Mouse (Mus musculus) midbrain, embryonic 16.5 days (tissue): ENCODE data around the gene Prrg2. TPM values are rescaled to one million over a fixed set of nuclear protein-coding genes. Genes with fewer than 3 reads are reported as not detected.

Experiments used
- ATAC-seq: fragments of 200-750 bp; cut with Nextera tagmentation; 2 replicates; pipeline ENCODE4 v1.8.0; 2017; ENCODE audit warnings: moderate TSS enrichment
- H3K27ac ChIP-seq: fragments of 300-500 bp; sonication (generic); 2 replicates; pipeline ENCODE4 v1.5.1; 2014; ENCODE audit warnings: mild to moderate bottlenecking, low read length, mixed read lengths
- H3K27me3 ChIP-seq: fragments of 300-500 bp; sonication (generic); 2 replicates; pipeline ENCODE4 v1.6.1; 2014; ENCODE audit warnings: low read depth, low read length, mixed read lengths; ENCODE audit not compliant: control insufficient read depth, insufficient read depth
- H3K36me3 ChIP-seq: fragments of 300-500 bp; sonication (generic); 2 replicates; pipeline ENCODE4 v1.6.1; 2014; ENCODE audit warnings: mild to moderate bottlenecking, low read length, moderate library complexity, mixed read lengths; ENCODE audit not compliant: control insufficient read depth, insufficient read depth
- H3K4me1 ChIP-seq: fragments of 300-500 bp; sonication (generic); 2 replicates; pipeline ENCODE4 v1.6.1; 2014; ENCODE audit warnings: mild to moderate bottlenecking, low read length, mixed read lengths; ENCODE audit not compliant: control insufficient read depth, insufficient read depth
- H3K4me2 ChIP-seq: fragments of 300-500 bp; sonication (generic); 2 replicates; pipeline ENCODE4 v1.6.1; 2014; ENCODE audit warnings: mild to moderate bottlenecking, low read length, mixed read lengths
- H3K4me3 ChIP-seq: fragments of 300-500 bp; sonication (generic); 2 replicates; pipeline ENCODE4 v1.5.1; 2014; ENCODE audit warnings: low read depth, mild to moderate bottlenecking, low read length, moderate library complexity, mixed read lengths
- H3K9ac ChIP-seq: fragments of 300-500 bp; sonication (generic); 2 replicates; pipeline ENCODE4 v1.6.1; 2014; ENCODE audit warnings: low read depth, low read length, mixed read lengths
- H3K9me3 ChIP-seq: fragments of 300-500 bp; sonication (generic); replicated peaks from 2 replicates; pipeline ENCODE4 v1.6.1; 2014; ENCODE audit warnings: mild to moderate bottlenecking, low read length, mixed read lengths; ENCODE audit not compliant: control insufficient read depth, poor library complexity, severe bottlenecking
- WGBS: fragments of 180-500 bp; shearing (Covaris S2); extraction: QIAGEN DNeasy Blood & Tissue Kit; methylation state at CpG from one replicate; pipeline ENCODE4 v1.1.7; 2014; 5-methylcytosine and 5-hydroxymethylcytosine counted together
- polyA plus RNA-seq: library from polyadenylated mRNA; unstranded; fragments of >200 nt; fragmentation: Nextera tagmentation; extraction: Ambion mirVana; gene quantifications from 2 replicates; pipeline ENCODE4 v1.2.1, GENCODE M21; 2015

Gene Prrg2
- polyA plus RNA-seq, 1 experiment from 2014 or later = 13.6 TPM

DNA sequence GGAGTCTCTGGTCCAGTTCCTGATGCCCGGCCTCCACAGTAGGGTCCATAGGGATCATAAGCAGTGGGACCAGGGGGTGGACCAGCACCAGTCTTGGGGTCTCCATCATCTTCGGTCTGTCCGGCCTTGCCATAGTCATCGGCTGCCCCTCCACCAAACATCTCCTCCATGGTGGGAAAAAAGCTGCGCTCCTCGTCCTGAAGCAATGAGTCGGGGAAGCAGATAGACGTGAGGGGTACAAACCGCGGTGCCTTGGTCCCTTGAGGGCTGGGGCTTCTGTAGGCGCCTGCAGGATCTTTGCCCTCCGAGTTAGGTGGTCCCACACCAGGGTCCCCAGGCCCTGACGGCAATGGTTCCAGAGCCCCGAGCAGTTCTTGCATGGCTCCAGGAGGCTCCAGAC lies 15.0 kb downstream of the Prrg2 start:
- peaks cover 62% of the 10 kb centered on the region for H3K36me3 ChIP-seq
- no peak for ATAC-seq
- no peak overlapping the region for H3K27ac ChIP-seq
- H3K4me1 ChIP-seq = peaks cover 9% of the 10 kb centered on the region
- no peak overlapping the region for H3K9ac ChIP-seq
- H3K9me3 ChIP-seq = no peaks in the 10 kb centered on the region
- H3K4me2 ChIP-seq = no peak overlapping the region
- WGBS = 96% methylated on average over 14 of the region's 14 CpGs
- no peak overlapping the region for H3K4me3 ChIP-seq
- H3K27me3 ChIP-seq = no peaks in the 10 kb centered on the region

DNA sequence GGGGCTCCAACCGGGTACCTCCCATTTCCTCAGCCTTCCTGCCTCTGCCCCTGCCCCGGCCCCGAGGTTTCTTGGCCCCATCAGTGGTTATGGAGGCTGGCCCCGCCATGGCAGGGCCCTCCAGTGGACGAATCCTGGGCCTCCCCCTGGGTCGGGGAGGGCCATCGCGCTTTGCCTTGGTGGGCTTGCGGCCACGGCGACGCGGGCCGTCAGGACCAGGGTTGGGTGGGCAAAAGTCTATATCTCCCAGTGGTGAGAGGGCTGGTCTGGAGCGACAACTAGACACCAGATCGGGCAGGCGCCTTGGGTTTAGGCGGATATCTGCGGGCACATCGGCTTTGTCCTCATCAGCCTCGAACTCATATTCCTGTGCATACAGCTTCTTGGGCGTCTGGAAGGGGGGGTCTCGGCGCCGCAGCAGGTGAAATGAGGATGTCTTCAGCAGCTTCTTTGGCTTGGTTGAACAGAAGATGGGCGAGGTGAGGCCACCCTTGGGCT lies 15.6 kb downstream of the Prrg2 start:
- no peak overlapping the region for H3K9ac ChIP-seq
- ATAC-seq = no peak
- 96% methylated on average over 26 of the region's 26 CpGs for WGBS

DNA sequence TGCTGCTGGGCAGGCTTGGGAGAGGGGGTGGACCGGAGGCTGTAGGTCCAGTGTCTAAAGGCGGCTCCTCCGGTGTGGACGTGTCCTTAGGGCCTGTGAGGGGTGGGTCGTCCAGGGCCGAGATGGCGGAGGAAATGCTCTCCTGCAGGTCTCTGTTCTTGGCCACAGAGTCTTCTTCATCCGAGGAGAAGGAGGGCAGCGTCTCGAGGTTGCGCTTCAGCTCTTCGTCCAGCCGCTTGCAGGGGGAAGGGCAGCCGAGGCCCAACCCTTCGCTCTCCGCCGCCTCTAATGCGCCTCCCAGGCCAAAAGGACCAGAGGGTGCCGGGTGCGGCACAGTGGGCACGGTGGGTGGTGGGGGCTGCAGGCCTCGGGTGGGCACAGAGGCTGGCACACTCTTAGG lies 16.7 kb downstream of the Prrg2 start:
- 94% methylated on average over 22 of the region's 22 CpGs for WGBS
- Histone ChIP-seq H3K4me1 (peaks cover 4% of the 10 kb centered on the region; the same call in 1 of the 2 replicates), H3K36me3 (peaks cover 76% of the 10 kb centered on the region), H3K9me3 (no peaks in the 10 kb centered on the region), H3K4me3 (no peak overlapping the region), H3K9ac (no peak overlapping the region), H3K4me2 (no peak overlapping the region), H3K27ac (no peak overlapping the region), H3K27me3 (no peaks in the 10 kb centered on the region)
- no peak for ATAC-seq

More for the DNA sequence above, 15.6 kb downstream of the Prrg2 start:
- Histone ChIP-seq H3K4me3 (no peak overlapping the region), H3K27ac (no peak overlapping the region), H3K36me3 (peaks cover 68% of the 10 kb centered on the region), H3K4me2 (no peak overlapping the region), H3K4me1 (peaks cover 9% of the 10 kb centered on the region), H3K9me3 (no peaks in the 10 kb centered on the region), H3K27me3 (no peaks in the 10 kb centered on the region)

DNA sequence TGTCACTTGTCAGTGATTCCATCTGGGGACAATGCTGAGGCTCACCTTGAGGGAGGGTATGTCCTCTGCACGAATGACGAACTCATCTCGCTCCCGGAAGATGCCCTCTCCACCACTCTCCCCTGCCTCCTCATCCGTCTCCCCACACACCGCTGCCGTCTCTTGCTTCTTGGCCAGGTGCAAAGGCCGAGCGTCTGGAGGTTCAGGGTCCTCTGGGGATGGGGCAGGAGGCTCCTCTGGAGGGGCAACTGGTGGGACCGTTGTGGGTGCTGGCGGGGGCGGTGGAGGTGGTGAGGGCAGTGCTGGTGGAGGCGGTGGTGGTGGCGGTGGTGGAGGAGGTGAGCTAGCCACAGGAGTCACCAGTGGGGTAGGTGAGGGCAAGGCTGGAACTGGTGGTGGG lies 19.2 kb downstream of the Prrg2 start:
- no peak overlapping the region for H3K9ac ChIP-seq
- H3K36me3 ChIP-seq = peaks cover 78% of the 10 kb centered on the region
- ATAC-seq = no peak
- WGBS = 97% methylated on average over 14 of the region's 14 CpGs
- no peaks in the 10 kb centered on the region for H3K4me1 ChIP-seq
- no peaks in the 10 kb centered on the region for H3K9me3 ChIP-seq
- H3K27ac ChIP-seq = no peak overlapping the region
- H3K4me2 ChIP-seq = no peak overlapping the region
- H3K27me3 ChIP-seq = no peaks in the 10 kb centered on the region
- H3K4me3 ChIP-seq = no peak overlapping the region

DNA sequence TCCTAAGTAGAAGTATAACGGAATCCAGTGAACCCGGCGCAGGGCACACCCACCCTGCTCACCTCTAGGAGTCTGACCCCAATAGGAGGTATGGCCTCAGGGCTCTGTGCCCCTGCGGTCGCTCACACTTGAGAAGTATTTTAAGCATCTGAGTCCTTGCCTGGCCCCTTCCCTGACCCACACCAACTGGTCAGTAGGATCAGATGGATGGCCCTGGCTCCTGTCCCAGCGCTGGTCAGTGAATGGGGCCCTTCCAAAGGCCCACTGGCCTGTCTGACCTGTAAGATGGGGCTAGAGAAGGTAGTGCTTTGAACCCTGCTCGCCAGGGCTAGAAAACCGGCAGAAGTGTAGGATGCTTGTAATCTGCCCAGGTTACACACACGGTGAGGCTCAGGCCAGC lies 21.6 kb downstream of the Prrg2 start:
- H3K27ac ChIP-seq = no peak overlapping the region
- no peak overlapping the region for H3K4me2 ChIP-seq
- H3K4me1 ChIP-seq = no peaks in the 10 kb centered on the region
- H3K36me3 ChIP-seq = peaks cover 73% of the 10 kb centered on the region
- no peaks in the 10 kb centered on the region for H3K27me3 ChIP-seq
- no peak overlapping the region for H3K9ac ChIP-seq
- no peak for ATAC-seq
- no peak overlapping the region for H3K4me3 ChIP-seq
- no peaks in the 10 kb centered on the region for H3K9me3 ChIP-seq
- 94% methylated on average over 9 of the region's 9 CpGs for WGBS

DNA sequence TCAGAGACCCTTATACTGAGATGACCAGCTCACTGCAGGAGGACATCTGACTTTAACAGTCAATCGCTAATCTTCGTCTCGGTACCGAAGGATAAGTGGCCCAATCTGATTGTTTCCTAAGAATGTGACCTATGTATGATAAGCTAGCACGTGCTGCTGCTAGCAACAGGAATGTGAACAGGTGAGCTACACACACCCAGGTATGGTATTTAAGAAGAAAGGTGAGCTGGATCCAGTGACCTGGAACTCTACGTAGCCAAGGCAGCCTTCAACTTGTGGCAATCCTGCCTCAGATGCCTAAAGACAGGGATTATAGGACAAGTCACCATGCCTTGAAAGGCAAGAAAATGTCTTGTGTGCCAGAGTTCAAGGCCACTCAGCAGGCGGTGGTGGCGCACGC lies 24.1 kb downstream of the Prrg2 start:
- H3K4me1 ChIP-seq = no peaks in the 10 kb centered on the region
- peaks cover 81% of the 10 kb centered on the region for H3K36me3 ChIP-seq
- WGBS = 95% methylated on average over 9 of the region's 9 CpGs
- no peak overlapping the region for H3K9ac ChIP-seq
- no peak overlapping the region for H3K4me2 ChIP-seq
- no peak overlapping the region for H3K4me3 ChIP-seq
- no peak overlapping the region for H3K27ac ChIP-seq
- no peak for ATAC-seq
- no peaks in the 10 kb centered on the region for H3K9me3 ChIP-seq
- H3K27me3 ChIP-seq = no peaks in the 10 kb centered on the region

DNA sequence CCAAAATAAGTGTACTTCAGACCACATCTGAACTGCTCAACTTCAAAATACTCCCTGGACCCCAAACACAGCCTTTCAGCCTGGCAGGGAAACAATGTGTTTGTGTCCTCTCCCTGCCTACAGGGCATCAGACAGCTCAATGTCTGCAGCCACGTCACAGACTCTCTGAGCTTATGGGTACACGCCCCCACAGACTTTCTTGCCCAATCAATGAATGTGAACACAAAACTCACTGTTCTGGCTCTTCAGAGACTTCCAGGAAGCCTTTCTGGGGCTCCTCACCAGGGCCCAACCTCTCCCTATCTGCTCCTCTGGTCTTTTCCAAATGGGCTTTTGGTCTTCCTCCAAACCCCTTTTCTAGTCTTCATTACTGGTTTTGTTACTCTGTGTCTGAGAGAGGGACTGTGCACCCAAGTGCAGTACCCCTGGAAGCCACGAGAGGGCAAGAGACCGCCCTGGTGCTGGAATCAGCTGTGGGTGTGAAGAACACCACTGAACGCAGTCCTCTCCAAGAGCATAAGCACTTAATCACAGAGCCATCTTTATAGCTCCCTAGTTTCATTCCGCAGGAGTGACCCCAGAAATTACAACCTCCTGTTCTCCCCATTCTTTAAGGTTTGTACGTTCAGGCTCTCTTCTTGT lies 24.6 kb downstream of the Prrg2 start:
- H3K4me2 ChIP-seq = no peak overlapping the region
- H3K9ac ChIP-seq = no peak overlapping the region
- H3K27me3 ChIP-seq = no peaks in the 10 kb centered on the region
- H3K36me3 ChIP-seq = peaks cover 75% of the 10 kb centered on the region
- H3K4me1 ChIP-seq = no peaks in the 10 kb centered on the region
- no peak for ATAC-seq
- H3K9me3 ChIP-seq = no peaks in the 10 kb centered on the region
- H3K4me3 ChIP-seq = no peak overlapping the region
- H3K27ac ChIP-seq = no peak overlapping the region
- WGBS = 71% methylated on average over 7 of the region's 7 CpGs

DNA sequence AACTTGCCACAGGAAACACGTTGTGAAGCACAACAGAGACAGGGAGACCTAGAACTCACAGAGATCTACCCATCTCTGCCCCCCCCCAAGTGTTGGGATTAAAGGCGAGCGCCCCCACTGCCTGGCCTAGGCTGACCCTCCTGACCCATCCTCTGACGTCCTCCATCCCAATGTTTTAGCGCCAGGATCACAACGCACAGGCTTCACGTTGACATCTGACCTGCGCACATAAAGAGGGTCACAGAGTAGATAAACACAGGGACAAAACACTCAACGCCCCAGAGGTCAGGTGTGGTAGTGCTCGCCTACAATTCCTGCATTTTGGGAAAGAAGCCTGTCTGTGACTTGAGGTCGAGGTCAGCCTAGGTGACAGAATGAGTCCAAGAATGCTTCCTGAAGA lies 25.8 kb downstream of the Prrg2 start:
- H3K9me3 ChIP-seq = no peaks in the 10 kb centered on the region
- H3K4me3 ChIP-seq = no peak overlapping the region
- no peaks in the 10 kb centered on the region for H3K27me3 ChIP-seq
- 91% methylated on average over 11 of the region's 11 CpGs for WGBS
- H3K4me1 ChIP-seq = no peaks in the 10 kb centered on the region
- H3K9ac ChIP-seq = no peak overlapping the region
- H3K36me3 ChIP-seq = peaks cover 73% of the 10 kb centered on the region
- H3K27ac ChIP-seq = no peak overlapping the region
- no peak overlapping the region for H3K4me2 ChIP-seq
- ATAC-seq = no peak

DNA sequence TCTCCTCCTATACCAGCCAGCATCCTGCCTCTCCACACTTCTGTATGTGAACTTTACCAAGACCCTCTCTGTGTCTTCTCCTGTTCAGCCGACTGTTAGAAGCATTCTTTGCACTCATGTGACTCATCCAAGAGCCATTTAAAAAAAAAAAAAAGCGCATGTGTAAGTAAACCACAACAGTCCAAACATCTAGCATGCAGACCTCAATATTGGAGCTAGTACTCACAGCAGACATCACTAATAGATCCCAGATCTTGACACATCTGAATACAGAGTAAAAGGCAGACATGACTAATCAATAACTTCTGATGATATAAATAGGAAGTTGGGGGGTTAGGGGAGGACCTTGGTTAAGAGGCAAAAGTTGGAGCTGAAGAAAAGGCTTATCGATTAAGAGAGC lies 26.8 kb downstream of the Prrg2 start:
- Histone ChIP-seq H3K9me3 (no peaks in the 10 kb centered on the region), H3K4me2 (no peak overlapping the region), H3K27ac (no peak overlapping the region), H3K27me3 (no peaks in the 10 kb centered on the region), H3K4me1 (no peaks in the 10 kb centered on the region), H3K4me3 (no peak overlapping the region), H3K36me3 (peaks cover 73% of the 10 kb centered on the region), H3K9ac (no peak overlapping the region)
- no peak for ATAC-seq
- WGBS = 95% methylated on average over 3 of the region's 3 CpGs
